Mouse (Mus musculus): Measurements from ENCODE around the gene Lrch1. TPM values are rescaled to one million over a fixed set of nuclear protein-coding genes. Genes with fewer than 3 reads are reported as not detected.
A peak's percentile ranks its signal among the peaks of the same experiment; 100 is the strongest.

Lrch1 gene
- 1 to 10 TPM; 3.1 to 4.0 TPM for total RNA-seq (2021)
- long read RNA-seq, experiment 1, partial matches to known transcripts: 1 of 20 reads
- long read RNA-seq, experiment 1, other reads (novel, unspliced or antisense): 17 of 20 reads
- long read RNA-seq, experiment 2, partial matches to known transcripts: 0 of 11 reads
- long read RNA-seq, experiment 2, other reads (novel, unspliced or antisense): 11 of 11 reads

DNA sequence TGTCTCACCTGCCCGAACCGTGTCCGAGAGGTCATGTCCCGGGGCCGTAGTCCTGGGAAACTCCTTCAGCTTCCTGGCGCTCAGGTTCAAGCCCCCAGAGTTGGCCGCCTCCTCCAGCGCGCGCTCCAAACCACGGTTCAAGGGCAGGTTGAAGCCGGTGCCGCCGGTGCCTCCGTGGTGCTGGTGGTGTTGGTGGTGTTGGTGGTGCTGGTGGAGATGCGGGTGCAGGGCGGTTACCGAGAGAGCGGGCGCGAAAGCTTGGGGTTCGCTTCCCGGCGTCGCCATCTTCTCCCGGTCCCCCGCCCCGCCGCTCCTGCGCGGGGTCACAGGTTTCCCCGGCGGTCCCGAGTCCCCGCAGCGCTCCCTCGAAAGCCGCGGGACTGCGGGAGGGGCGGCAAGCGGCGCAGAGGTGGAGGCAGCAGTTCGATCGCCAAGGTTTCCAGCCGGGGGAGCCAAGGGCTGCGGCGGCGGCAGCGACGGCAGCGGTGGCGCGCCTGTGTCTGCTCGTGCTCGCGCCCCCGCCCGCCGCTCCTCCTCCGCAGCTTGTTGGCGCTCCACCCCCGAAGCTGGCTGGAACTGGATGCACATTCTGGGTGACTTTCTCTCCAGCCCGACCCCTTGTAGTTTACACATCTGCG is at the start of gene Lrch1:
Gene Lrch1, minus strand, starts transcription at position 501 of the 638 bp plus-strand sequence.
- intact Hi-C loops (cut with DNase I): loop anchor here (5.0 kb wide), 2 partner anchors 160 to 185 kb away; no protein-coding TSS in a partner anchor
- peak; percentile 74 for DNase-seq

GRCm38 (mm10) chr14:74997041-74997440 is 49.4 kb upstream of the Lrch1 start:
- no peak for DNase-seq
- intact Hi-C loops (cut with DNase I): no loop called here

GRCm38 (mm10) chr14:74996556-74996955 is 48.9 kb upstream of the Lrch1 start:
- no peak for DNase-seq
- intact Hi-C loops (cut with DNase I): no loop called here

- intact Hi-C loops (cut with DNase I): loop anchor here (1.0 to 5.0 kb wide), 3 partner anchors 41 to 226 kb away; no protein-coding TSS in a partner anchor
- DNase-seq: no peak
These were observed 42.8 kb upstream of the Lrch1 start for GRCm38 (mm10) chr14:74990504-74990903.

- no peak for DNase-seq
- intact Hi-C loops (cut with DNase I): loop anchor here (1.0 to 5.0 kb wide), 3 partner anchors 41 to 226 kb away; no protein-coding TSS in a partner anchor
These were observed 42.2 kb upstream of the Lrch1 start for GRCm38 (mm10) chr14:74989909-74990308.

- DNase-seq: no peak
- intact Hi-C loops (cut with DNase I): no loop called here
These were observed 41.6 kb upstream of the Lrch1 start for GRCm38 (mm10) chr14:74989322-74989721.

- intact Hi-C loops (cut with DNase I): no loop called here
- DNase-seq: no peak
These were observed 38.9 kb upstream of the Lrch1 start for GRCm38 (mm10) chr14:74986527-74986926.

DNA sequence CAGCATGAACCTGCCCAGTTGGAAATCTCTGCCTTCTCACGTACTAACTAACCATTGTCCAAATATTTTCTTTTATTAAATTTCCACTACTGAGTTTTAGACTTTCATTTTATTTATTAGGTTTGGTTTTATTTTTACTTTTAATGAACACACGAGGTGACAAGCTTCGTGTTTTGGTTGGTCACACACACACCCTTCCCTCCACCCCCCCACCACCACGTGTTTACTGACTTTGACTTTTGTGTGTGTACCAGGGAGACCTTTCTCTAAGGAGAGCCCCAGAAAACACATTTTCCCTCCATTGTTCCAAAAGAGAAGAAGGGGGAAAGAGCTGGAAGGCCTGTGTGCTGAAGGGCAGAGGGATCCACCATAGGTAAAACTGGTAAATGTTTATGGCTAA is 38.0 kb upstream of the Lrch1 start:
- no peak for DNase-seq
- intact Hi-C loops (cut with DNase I): no loop called here

DNA sequence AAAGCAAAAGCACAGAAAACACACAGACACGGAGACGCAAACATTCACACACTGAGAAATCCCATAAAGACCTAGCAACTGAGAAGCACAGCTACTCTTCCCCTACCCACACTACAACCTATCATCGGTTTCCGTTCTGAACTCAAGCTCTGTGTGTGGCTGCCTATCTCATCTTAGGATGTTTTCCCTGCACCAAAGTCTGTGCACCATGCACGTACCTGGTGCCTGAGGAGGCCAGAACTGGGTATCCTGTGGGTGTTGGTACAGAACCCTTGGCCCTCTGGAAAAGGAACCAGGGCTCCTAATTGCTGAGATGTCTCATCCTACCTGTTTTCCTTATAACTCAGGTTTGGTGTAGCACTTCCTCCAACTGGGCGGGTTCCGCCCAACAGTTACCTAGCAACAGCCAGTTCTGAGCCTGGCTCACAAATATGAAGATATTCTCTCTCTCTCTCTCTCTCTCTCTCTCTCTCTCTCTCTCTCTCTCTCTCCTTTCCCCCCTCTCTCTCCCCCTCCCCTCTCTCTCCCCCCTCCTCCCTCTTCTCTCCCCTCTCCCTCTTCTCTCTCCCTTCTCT is 37.2 kb upstream of the Lrch1 start:
- intact Hi-C loops (cut with DNase I): no loop called here
- DNase-seq: no peak

DNA sequence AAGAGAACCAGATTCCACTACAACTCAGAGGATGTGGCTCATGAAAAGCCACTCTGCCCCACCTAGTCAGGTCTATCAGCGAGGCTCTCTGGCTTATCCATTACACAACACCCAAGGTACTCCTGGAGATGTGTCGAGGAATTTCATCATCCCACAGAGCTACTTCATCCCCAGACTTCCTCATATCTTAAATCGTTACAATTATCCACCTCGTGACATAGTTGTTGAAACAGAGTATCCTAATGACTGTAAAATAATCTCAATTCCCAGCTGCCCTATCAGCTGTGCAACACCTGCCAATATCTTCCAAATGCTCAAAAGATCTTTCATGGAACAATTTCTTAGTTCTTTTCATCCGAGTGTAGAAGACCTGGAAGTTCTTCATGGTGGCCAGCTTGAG is 35.4 kb upstream of the Lrch1 start:
- intact Hi-C loops (cut with DNase I): no loop called here

GRCm38 (mm10) chr14:74981016-74981415 is 33.3 kb upstream of the Lrch1 start:
- no peak for DNase-seq
- intact Hi-C loops (cut with DNase I): no loop called here

More for the DNA sequence above, 35.4 kb upstream of the Lrch1 start:
- no peak for DNase-seq

DNA sequence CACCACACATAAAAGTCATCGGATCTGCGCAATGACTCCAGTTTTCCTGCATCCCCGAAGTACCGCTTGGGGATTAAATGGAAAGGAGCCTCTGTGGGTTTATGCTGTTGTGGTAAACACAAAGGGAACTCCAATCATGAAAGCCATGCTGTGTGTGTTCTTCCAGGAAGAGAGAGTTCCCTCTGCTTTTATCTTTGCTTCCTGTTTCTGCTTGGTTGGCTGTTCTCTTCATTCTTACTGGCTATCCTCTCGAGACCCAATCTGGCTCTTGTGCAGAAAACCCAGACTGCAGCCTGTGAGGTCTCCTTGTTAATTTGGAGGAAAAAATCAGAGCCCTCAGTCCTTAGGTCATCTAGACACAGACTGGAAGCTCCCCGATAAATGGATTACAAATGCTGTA is 29.3 kb upstream of the Lrch1 start:
- intact Hi-C loops (cut with DNase I): no loop called here
- no peak for DNase-seq

DNA sequence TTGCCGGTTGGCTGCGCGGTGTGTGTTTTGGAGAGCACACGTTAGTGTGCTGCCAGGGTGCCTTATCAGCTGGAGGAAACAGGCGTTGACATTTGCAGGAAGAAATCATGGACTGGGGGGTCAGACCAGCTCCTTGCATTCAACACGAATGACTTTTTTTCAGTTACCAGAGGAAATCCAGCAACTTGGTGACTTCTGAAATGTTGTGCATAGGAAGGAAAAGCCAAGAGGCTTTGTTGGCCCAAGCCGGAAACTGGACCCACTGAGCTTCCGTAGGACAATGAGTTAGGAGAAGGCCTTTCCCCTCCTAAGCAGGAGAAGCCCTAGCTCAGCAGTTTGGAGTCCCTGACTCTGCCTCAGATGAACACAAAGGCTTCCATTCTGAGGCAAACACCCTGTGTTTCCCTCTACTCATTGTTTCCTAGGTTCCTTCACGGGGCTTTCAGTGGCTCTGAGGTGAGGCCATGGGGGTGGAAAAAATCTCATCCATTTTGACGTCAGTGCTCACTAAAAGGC is 26.5 kb upstream of the Lrch1 start:
- DNase-seq: no peak
- intact Hi-C loops (cut with DNase I): no loop called here

DNA sequence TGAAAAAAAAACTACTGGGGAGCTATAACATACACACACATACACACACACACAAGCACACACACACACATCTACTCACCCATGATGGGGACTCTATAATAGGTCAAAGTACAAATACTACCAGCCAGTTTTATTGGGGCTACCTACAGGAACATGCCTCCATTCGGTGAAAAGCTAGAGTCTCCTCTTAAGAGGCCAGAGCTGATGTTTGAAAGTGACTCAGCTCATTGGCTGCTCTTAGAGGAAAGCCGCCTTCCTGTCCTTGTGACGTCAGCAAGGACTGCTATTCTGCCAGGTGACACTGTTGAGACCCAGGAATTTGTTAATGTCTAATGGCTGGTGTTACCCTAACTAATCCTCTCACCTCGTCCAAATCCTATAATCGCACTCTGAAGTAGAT is 25.0 kb upstream of the Lrch1 start:
- no peak for DNase-seq
- intact Hi-C loops (cut with DNase I): no loop called here

- no peak for DNase-seq
- intact Hi-C loops (cut with DNase I): no loop called here
These were observed 24.5 kb upstream of the Lrch1 start for GRCm38 (mm10) chr14:74972216-74972615.

DNA sequence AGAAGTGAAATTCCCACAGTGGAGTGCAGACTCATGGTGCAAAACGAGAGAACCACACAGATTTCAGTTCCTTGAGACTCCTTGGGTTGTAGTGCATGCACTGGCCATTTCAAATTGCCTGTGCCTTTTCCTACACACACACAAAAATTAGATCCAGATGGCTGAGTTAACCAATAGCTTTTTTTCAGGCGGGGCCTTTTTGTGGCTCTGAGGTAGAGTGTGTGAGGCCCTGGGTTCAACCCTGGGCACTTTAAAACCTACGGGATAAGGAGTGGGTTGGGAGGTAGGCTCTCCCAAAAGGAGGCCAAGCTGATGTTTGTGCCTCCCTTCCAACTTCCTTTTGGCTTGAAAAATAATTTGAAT is 15.7 kb upstream of the Lrch1 start:
- intact Hi-C loops (cut with DNase I): no loop called here
- DNase-seq: no peak

GRCm38 (mm10) chr14:74962713-74963401 is 15.2 kb upstream of the Lrch1 start:
- DNase-seq: no peak
- intact Hi-C loops (cut with DNase I): no loop called here

GRCm38 (mm10) chr14:74960568-74960967 is 12.9 kb upstream of the Lrch1 start:
- intact Hi-C loops (cut with DNase I): no loop called here
- no peak for DNase-seq

DNA sequence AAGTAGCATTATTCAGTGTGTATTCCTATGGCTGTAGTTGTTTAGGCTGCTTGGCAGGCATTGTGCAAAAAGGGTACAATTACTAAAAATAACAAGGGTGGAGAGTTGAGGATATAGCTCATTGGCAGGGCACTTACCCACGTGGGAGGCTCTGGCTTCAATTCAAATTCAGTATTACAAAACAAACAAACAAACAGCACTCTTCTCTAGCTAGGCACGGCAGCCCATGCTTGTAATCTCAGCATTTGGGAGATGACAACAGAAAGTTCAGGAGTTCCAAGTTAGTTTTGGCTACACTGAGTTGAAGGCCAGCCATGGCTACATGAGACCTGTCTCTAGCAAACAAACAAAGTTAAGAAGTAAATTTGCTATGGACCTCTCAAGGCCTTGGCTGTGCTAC is 9.0 kb upstream of the Lrch1 start:
- intact Hi-C loops (cut with DNase I): no loop called here
- DNase-seq: no peak

GRCm38 (mm10) chr14:74956234-74956633 is 8.6 kb upstream of the Lrch1 start:
- DNase-seq: no peak
- intact Hi-C loops (cut with DNase I): no loop called here
